9 mouse cellular contexts compared by ENCODE assay signal in genomic region chr5:136442238-136443187, GRCm38 (mm10).
A peak's percentile ranks its signal among the peaks of the same experiment; 100 is the strongest.
DNase-seq lines count a peak whose midpoint lies in the region; ATAC-seq and TF ChIP-seq lines count a peak whose summit lies in the region.
"Had no signal": no experiment of that assay in that cellular context is flagged by ENCODE, and none has a peak within 500 bp of the region (broad histone marks: within the 10 kb centered on the region; RNA-seq: fewer than 3 reads in every experiment).

No protein-coding gene starts in this region.

- TF ChIP-seq CTCF in kidney, postnatal 0 days (IDR thresholded peaks at IDR 0.05; ENCODE audit: low read depth), result no peak

- no peak overlapping the region for H3K4me2 ChIP-seq in lung, embryonic 15.5 days
- H3K4me2 ChIP-seq in kidney, postnatal 0 days (ENCODE audit: low read length), result no peak overlapping the region
- H3K4me2 ChIP-seq: embryonic facial prominence, embryonic 15.5 days had no signal

- H3K4me1 ChIP-seq in lung, embryonic 15.5 days, result peaks cover 46% of the 10 kb centered on the region
- no peaks in the 10 kb centered on the region; the same call in 1 of the 2 replicates for H3K4me1 ChIP-seq in kidney, postnatal 0 days (replicated peaks; ENCODE audit: insufficient read depth, low read length)

- peak; percentile 23; the same call in 1 of the 2 replicates for ATAC-seq in lung, embryonic 15.5 days (ENCODE audit: borderline replicate concordance, extremely low read depth, low FRiP score, low TSS enrichment)
- ATAC-seq in kidney, postnatal 0 days (replicated peaks; ENCODE audit: low FRiP score, low read depth), result peak; percentile 57

- DNase-seq in cerebellum, adult 18-20 months, result peak; percentile 25 to 27
- DNase-seq in cerebellum, adult 11-12 months, result no peak
- no peak for DNase-seq in lung, postnatal 25 days (ENCODE audit: low spot score)
- peak; percentile 42 for DNase-seq in kidney, postnatal 0 days (ENCODE audit: low spot score)
- peak; percentile 77 for DNase-seq in thymus, postnatal 14 days
- DNase-seq in layer of hippocampus, adult 9-11 months, result no peak
- DNase-seq in right cerebral cortex, adult 2 months (ENCODE audit: low spot score in 2 of 2), result no peak

- H3K9me3 ChIP-seq in lung, embryonic 15.5 days, result no peaks in the 10 kb centered on the region
- no peaks in the 10 kb centered on the region for H3K9me3 ChIP-seq in kidney, postnatal 0 days (replicated peaks; ENCODE audit: low read length)
- H3K9me3 ChIP-seq: embryonic facial prominence, embryonic 15.5 days had no signal

- no peaks in the 10 kb centered on the region for H3K36me3 ChIP-seq in lung, embryonic 15.5 days
- no peaks in the 10 kb centered on the region for H3K36me3 ChIP-seq in kidney, postnatal 0 days (ENCODE audit: insufficient read depth, low read length)
- H3K36me3 ChIP-seq: embryonic facial prominence, embryonic 15.5 days had no signal

- WGBS in lung, embryonic 15.5 days, result 34% methylated on average over 11 of the region's 11 CpGs
- 45% methylated on average over 11 of the region's 11 CpGs for WGBS in kidney, postnatal 0 days

- H3K4me3 ChIP-seq in lung, embryonic 15.5 days, result no peak overlapping the region
- H3K4me3 ChIP-seq in kidney, postnatal 0 days (replicated peaks; ENCODE audit: low read depth, low read length), result no peak overlapping the region
- H3K4me3 ChIP-seq: embryonic facial prominence, embryonic 15.5 days had no signal

- H3K9ac ChIP-seq in lung, embryonic 15.5 days, result no peak overlapping the region
- no peak overlapping the region for H3K9ac ChIP-seq in kidney, postnatal 0 days (ENCODE audit: low read depth, low read length)
- H3K9ac ChIP-seq: embryonic facial prominence, embryonic 15.5 days had no signal

- H3K27me3 ChIP-seq in lung, embryonic 15.5 days, result no peaks in the 10 kb centered on the region
- no peaks in the 10 kb centered on the region for H3K27me3 ChIP-seq in kidney, postnatal 0 days (ENCODE audit: insufficient read depth, low read length)
- H3K27me3 ChIP-seq: embryonic facial prominence, embryonic 15.5 days had no signal

- 0 out of 2 replicates have a peak overlapping the region, but pooled peaks have one; percentile 8 for H3K27ac ChIP-seq in lung, embryonic 15.5 days
- H3K27ac ChIP-seq in kidney, postnatal 0 days, result peak overlapping the region; percentile 36; the same call in 1 of the 2 replicates
- H3K27ac ChIP-seq: embryonic facial prominence, embryonic 15.5 days had no signal

Comparison
In these comparisons a context has a peak if more than half of its experiments do, and no peak if none do; other contexts are left out.
1. DNase-seq: peak in cerebellum, adult 18-20 months (2 of 2), kidney, postnatal 0 days (single experiment) and thymus, postnatal 14 days (single experiment); none in cerebellum, adult 11-12 months (single experiment), lung, postnatal 25 days (single experiment), layer of hippocampus, adult 9-11 months (single experiment) and right cerebral cortex, adult 2 months (0 of 2).